Mouse (Mus musculus) retina, adult 2 months (tissue): ENCODE measurements around the gene Mocs1.

Experiments used
- DNase-seq: peaks from one replicate; pipeline ENCODE4 v3.0.0-alpha.2; 2012; ENCODE audit warnings: low read depth, low spot score

Gene Mocs1

GRCm38 (mm10) chr17:49481876-49482275 lies 53.7 kb downstream of the Mocs1 start:
- no peak for DNase-seq

GRCm38 (mm10) chr17:49484435-49484834 lies 56.3 kb downstream of the Mocs1 start:
- DNase-seq, result no peak

DNA sequence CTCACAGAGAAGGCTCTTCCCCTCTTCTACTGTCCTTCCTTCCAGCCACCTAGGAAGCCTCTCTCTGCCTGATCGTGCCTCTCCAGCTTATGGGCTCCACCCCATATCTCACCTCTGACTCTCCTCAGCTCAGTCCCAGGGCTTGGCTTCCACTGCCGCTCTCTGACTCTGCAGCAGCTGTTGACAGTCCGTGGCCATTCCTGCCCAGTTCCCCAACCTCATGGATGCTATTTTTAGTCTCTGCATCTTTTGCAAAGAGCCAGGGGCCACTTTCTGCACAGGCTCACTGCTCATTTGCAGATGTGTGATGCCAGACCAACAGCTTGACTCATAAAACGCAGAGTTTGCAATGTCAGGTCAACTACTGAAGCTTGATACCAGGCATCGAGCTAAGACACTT lies 60.9 kb downstream of the Mocs1 start:
- peak; percentile 6 for DNase-seq

DNA sequence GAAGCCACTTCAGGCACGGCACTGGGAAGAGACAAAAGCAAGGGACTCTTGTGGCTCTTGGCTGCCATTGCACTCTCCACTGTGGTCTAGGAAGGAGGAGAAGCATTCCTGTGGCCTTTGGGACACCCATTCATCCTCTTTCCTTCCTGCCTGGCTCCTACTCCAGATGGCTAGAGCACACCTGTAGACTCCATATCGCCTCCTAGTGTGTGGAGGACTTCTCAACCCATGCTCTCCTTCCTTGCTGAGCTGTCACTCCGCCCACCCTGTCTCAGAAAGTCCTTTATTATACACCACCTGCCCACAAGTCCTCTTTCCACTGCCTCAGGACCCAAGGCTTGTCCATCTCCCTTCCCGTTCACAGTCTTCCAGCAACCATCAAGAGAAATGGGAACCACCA lies 65.1 kb downstream of the Mocs1 start:
- no peak for DNase-seq

DNA sequence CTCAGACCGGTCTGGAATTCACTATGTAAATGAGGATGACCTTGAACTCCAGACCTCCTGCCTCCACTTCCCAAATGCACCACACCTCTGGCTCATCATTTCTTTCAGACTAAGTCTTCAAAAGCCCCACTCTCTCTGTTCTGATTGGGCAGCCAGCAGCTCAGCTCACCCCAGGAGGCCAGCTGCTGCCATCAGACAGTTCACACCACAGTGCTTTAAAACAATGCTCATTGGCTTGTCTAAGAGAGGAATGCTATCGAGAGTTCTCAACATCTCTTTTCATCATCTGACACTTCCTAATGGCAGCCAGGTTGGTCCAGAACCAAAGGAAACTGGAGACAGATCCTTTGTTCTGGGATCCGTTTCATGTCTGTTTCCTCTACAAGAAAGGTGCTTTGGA lies 70.0 kb downstream of the Mocs1 start:
- DNase-seq, result no peak

GRCm38 (mm10) chr17:49499635-49500034 lies 71.5 kb downstream of the Mocs1 start:
- no peak for DNase-seq

DNA sequence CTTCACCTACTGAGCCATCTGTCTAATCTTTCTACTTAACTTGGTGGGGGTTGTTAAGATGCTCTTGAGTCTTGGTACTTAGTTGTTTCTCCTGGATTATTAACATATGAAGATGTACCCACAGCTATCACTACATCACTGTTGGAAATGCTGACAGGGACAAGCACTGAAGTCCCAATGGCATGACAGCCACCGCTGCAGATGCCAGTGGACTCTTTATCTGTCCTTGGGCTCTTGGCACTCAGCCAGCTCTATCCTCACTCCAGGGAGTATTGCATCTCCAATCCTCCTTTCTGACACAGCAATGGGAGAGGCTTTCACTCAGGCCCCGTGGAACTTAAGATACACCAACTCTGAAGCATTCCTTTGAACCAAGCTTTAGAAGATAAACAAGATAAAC lies 72.1 kb downstream of the Mocs1 start:
- DNase-seq, result no peak

DNA sequence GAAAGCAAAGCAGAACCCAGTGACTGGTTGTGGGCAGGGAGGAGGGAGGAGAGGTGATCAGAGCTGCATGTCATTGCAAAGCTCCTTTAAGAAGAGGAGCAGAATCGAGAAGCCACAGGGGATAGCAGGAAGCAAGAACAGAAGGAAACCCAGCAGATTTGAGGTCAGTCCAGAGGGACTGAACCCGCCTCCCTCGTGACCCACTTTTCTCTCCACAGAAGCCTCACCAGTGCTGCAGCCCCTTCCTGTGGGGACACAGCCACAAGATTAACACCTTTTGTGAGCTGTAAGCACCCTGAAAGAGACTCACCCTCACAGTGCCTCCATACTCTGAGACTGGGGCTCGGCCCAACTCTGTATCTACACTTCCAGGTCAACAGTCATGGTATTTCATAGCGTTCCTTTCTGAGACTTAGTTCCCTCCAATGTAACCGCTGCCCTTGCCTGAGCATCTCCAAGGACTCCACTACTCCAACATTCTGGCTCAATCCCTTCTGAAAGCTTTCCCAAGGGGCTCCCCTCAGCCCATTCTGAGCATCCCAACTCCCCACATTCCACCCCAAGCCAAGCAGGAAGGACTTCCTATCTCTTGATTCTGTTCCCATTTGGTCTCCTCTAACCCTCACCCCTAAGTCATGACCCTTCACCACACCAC lies 75.2 kb downstream of the Mocs1 start:
- no peak for DNase-seq
